Mouse (Mus musculus): Measurements from ENCODE around the gene 2200002D01Rik. TPM values are rescaled to one million over a fixed set of nuclear protein-coding genes. Genes with fewer than 3 reads are reported as not detected.

The 2200002D01Rik gene
- total RNA-seq, 2 experiments from 2014 or later = 0.65 to 0.98 TPM

- no peak for DNase-seq (ENCODE audit: low spot score in 2 of 2)
Observed at GRCm38 (mm10) chr7:29279924-29280323, 31.7 kb upstream of the 2200002D01Rik start.

GRCm38 (mm10) chr7:29279261-29279660 is 31.0 kb upstream of the 2200002D01Rik start:
- no peak for DNase-seq (ENCODE audit: low spot score in 2 of 2)

GRCm38 (mm10) chr7:29277510-29277909 is 29.2 kb upstream of the 2200002D01Rik start:
- DNase-seq (ENCODE audit: low spot score in 2 of 2) = no peak

GRCm38 (mm10) chr7:29276715-29277114 is 28.4 kb upstream of the 2200002D01Rik start:
- no peak for DNase-seq (ENCODE audit: low spot score in 2 of 2)

GRCm38 (mm10) chr7:29271687-29272465 is 23.6 kb upstream of the 2200002D01Rik start:
- peak in 1 of 2 experiments; percentile 36 for DNase-seq (ENCODE audit: low spot score in 2 of 2)

- no peak for DNase-seq (ENCODE audit: low spot score in 2 of 2)
Observed at GRCm38 (mm10) chr7:29270445-29270844, 22.2 kb upstream of the 2200002D01Rik start.

- no peak for DNase-seq (ENCODE audit: low spot score in 2 of 2)
Observed at GRCm38 (mm10) chr7:29266931-29267330, 18.7 kb upstream of the 2200002D01Rik start.

GRCm38 (mm10) chr7:29265636-29266035 is 17.4 kb upstream of the 2200002D01Rik start:
- DNase-seq (ENCODE audit: low spot score in 2 of 2) = no peak

GRCm38 (mm10) chr7:29263831-29264230 is 15.6 kb upstream of the 2200002D01Rik start:
- no peak for DNase-seq (ENCODE audit: low spot score in 2 of 2)

- DNase-seq (ENCODE audit: low spot score in 2 of 2) = no peak
Observed at GRCm38 (mm10) chr7:29262151-29262550, 13.9 kb upstream of the 2200002D01Rik start.

GRCm38 (mm10) chr7:29259781-29260730 is 11.8 kb upstream of the 2200002D01Rik start:
- DNase-seq (ENCODE audit: low spot score in 2 of 2) = no peak

- DNase-seq (ENCODE audit: low spot score in 2 of 2) = no peak
Observed at GRCm38 (mm10) chr7:29257368-29257767, 9.1 kb upstream of the 2200002D01Rik start.

GRCm38 (mm10) chr7:29255875-29256274 is 7.6 kb upstream of the 2200002D01Rik start:
- DNase-seq (ENCODE audit: low spot score in 2 of 2) = no peak

- no peak for DNase-seq (ENCODE audit: low spot score in 2 of 2)
Observed at GRCm38 (mm10) chr7:29253842-29254241, 5.6 kb upstream of the 2200002D01Rik start.

GRCm38 (mm10) chr7:29251166-29251565 is 2.9 kb upstream of the 2200002D01Rik start:
- no peak for DNase-seq (ENCODE audit: low spot score in 2 of 2)

- DNase-seq (ENCODE audit: low spot score in 2 of 2) = no peak
Observed at GRCm38 (mm10) chr7:29247706-29248105, 560 bp downstream of the 2200002D01Rik start.

- peak; percentile 71 to 82 for DNase-seq (ENCODE audit: low spot score in 2 of 2)
Observed at GRCm38 (mm10) chr7:29247314-29247700, 959 bp downstream of the 2200002D01Rik start.

- no peak for DNase-seq (ENCODE audit: low spot score in 2 of 2)
Observed at GRCm38 (mm10) chr7:29246619-29247313, 1.5 kb downstream of the 2200002D01Rik start.

- DNase-seq (ENCODE audit: low spot score in 2 of 2) = no peak
Observed at GRCm38 (mm10) chr7:29246015-29246414, 2.3 kb downstream of the 2200002D01Rik start.

GRCm38 (mm10) chr7:29244732-29245416 is 3.4 kb downstream of the 2200002D01Rik start:
- DNase-seq (ENCODE audit: low spot score in 2 of 2) = peak in 1 of 2 experiments; percentile 18
